Mouse (Mus musculus): ENCODE results near the gene Gtf2e1. TPM values are rescaled to one million over a fixed set of nuclear protein-coding genes. Genes with fewer than 3 reads are reported as not detected.

The Gtf2e1 gene
- total RNA-seq, 2 experiments from 2014 or later = 6.8 to 7.5 TPM

DNA sequence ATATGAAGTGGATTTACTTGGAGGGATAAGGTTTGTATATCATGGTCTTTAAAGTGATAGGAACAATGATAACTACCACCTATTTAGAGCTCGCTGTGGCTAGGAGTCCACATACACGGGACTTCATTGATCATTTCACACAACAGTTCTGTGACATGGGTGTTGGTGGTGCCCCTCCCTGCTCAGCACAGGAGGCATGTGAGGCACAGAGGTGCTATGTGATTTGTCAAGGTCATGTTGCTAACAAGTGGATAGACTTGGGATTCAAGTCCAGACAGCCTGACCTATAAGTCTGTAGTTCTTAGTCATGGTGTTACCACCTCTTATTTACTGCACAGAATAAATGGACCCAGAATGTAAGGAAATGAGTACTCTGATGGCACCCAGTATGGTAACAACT lies 11.4 kb upstream of the Gtf2e1 start:
- no peak for DNase-seq
- intact Hi-C loops (cut with DNase I) = no loop called here

DNA sequence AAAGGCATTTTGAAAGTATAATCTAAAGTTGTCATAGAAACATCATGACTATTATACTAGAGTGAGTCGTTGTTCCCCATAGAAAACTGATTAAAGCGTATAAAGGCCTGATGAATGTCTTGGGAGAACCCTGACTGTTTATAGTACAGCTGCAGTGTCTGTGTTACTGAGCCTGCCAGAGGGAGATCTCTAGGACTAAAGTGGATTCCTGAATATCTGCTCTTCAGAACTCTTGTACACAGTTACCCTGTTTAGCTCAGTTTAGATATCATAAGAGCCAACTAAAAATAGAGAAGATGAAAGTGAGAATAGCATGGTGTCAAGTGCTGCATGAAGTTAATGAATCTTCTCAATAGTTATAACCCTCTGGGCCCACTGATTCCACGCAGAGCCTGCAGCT lies 10.7 kb upstream of the Gtf2e1 start:
- DNase-seq = no peak
- intact Hi-C loops (cut with DNase I) = no loop called here

DNA sequence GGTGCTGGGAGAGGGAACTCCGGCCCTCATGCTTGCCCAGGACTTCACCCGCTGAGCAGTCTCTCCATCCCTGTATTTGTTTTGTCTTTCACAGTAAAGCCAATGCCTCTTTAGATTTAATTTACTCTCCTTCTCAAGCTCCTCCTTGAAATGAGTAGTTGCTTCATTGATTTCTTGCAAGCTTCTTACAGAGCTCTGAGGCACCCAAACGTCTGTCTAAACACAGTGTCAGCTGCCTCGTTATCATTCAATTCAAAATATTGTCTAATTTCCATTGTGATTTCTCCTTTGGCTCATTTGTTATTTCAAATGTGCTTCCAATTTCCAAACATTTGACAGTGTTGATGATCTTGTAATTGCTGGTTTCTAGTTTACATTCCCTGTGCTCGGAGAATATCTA lies 6.7 kb upstream of the Gtf2e1 start:
- intact Hi-C loops (cut with DNase I) = loop anchor here (10.0 kb wide), 1 partner anchor 398 kb away; no protein-coding TSS in a partner anchor

DNA sequence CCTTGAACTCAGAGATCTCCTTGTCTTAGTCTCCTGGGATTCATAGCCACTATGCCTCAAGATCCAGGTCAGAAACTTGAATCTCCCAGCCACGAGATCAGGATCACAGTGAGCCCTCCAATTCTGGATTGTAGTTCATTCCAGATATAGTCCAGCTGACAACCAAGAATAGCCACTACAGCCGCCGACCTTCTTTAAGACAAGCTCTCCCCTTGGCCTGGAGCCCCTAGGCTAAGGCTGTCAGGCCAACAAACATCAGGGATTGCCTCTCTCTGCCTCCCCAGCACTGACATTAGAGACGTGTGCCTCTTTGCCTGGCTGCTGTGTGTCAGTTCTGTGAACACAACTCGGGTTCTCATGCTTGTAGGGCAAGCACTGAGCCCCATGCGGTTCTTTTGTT lies 1.2 kb upstream of the Gtf2e1 start:
- intact Hi-C loops (cut with DNase I) = loop anchor here (5.0 to 10.0 kb wide), 2 partner anchors 112 to 404 kb away; partner anchors contain the start of gene Ndufb4
- no peak for DNase-seq

More for the DNA sequence above, 6.7 kb upstream of the Gtf2e1 start:
- no peak for DNase-seq

DNA sequence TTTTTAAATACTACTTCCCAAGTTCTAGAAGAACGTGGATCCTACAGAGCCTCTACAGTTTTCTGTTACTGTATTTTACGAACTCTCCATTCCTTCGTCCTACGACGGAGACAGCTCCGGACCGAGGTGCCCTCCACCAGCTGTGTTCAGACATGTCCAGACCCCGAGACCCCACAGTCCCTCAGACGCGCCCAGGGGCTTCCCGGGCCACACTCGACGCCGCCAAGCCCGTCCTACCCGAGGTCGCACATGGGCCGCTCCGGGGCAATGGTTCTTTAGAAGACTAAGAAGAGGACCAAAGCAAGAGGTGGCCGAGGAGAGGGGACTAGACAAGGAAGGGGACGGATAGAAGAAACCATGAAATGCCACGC lies 364 bp downstream of the Gtf2e1 start:
- no peak for DNase-seq
- intact Hi-C loops (cut with DNase I) = no loop called here

DNA sequence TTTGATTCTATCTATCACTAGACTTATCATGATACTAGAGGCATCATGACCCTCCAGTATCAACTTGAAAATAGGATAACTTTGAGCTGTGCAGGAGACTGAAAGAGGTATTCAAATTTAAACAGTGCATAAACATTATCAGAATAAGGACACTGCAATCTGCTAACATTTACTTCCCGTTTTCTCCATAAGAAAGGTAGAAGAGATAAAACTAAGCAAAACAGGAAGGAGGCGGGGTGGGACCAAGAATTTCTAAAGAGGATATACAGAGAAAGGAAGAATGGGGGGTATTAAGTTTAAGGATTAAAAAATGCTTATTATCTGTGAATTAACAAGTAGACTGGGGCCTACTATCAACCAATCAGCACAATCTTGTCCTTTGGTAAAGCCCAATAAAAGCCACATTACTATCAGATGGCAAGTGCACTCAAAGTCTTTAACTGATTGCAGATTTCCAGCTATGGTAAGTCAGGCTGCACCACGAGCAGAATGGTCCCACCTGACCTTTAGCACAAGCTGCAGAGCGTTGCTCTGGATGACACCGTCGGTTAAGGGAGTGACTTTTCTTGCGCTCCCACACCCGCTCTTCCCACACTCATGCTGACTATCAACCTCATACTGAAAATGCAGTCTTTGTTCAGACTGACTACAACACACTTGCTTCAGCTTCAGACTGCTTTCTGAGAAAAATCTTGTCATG lies 6.1 kb downstream of the Gtf2e1 start:
- intact Hi-C loops (cut with DNase I) = no loop called here
- DNase-seq = no peak

DNA sequence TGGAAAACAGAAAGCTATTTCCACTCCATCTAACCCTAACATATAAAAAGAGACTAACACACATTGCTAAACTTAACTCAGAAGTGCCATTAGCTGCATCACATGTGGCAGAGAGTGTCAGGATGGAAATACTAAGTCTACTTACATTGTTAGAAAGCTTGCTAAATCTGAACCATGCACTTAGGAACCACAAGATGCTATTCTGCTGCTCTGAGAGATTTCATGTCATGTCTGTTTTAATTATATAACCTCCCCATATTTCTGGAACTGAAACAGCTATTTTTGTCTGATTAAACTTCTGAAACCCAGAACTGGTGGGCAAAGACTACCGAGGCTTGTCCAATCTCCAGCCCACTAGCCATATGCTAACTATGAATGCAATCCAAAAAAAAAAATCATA lies 7.5 kb downstream of the Gtf2e1 start:
- intact Hi-C loops (cut with DNase I) = no loop called here
- no peak for DNase-seq

DNA sequence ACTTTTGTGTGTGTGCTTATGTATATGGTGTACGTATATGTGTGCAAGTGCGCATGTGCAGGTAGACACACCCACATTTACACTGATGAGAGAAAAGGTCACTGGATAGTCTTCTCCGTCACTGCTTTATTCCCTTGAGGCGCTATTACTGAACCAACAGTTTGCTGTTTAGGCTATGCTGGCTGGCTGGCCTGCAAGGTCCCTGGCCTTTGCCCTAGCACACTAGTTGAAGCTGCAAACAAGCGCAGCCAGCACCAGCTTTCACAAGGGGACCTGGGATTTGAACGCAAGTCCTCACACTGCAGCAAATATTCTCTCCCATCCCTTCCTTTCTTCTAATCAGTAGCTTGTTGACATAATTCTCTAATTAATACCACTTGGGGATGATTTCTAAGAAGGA lies 9.4 kb downstream of the Gtf2e1 start:
- intact Hi-C loops (cut with DNase I) = no loop called here
- no peak for DNase-seq

DNA sequence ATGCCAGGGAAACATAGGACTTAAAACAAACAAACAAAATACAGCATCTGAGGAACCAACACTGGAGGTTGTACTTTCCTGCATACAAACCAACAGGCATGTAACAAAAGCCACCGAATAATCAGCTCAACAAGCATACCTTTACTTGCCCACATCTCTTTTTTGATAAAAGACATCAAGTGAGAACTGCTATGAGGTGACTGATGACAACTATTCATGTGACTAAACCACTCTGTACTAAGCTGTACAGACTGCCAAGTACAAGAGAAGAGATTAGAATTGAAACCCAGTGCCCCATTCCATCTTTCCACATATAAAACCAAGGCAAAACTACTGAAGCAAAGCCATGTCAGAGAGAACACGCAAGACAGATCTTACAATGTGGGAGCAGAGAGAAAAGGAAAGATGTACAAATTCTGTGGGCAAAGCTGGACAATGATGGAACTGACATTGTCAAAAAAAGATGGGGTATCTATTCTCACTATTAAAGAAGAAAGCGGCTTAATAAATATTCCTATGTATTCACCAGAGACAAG lies 12.8 kb downstream of the Gtf2e1 start:
- intact Hi-C loops (cut with DNase I) = no loop called here
- DNase-seq = no peak

DNA sequence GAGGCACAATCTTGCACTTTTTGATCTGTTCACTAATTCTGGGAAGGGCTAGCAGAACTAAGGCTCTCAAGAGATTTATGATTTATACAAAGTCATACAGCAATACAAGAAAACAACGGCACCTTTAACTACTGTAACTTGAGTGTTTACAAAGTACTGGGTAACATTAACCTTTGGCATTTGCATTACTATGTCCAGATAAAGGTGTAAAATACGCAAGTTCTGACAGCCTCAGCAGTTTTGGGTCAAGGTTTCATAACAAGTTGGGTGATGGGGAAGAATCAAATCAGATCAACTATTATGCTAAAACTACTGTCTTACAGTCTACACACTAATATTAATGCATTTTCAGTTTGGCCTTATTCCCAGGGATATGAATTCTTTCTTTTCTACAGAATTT lies 14.5 kb downstream of the Gtf2e1 start:
- intact Hi-C loops (cut with DNase I) = no loop called here
- no peak for DNase-seq

DNA sequence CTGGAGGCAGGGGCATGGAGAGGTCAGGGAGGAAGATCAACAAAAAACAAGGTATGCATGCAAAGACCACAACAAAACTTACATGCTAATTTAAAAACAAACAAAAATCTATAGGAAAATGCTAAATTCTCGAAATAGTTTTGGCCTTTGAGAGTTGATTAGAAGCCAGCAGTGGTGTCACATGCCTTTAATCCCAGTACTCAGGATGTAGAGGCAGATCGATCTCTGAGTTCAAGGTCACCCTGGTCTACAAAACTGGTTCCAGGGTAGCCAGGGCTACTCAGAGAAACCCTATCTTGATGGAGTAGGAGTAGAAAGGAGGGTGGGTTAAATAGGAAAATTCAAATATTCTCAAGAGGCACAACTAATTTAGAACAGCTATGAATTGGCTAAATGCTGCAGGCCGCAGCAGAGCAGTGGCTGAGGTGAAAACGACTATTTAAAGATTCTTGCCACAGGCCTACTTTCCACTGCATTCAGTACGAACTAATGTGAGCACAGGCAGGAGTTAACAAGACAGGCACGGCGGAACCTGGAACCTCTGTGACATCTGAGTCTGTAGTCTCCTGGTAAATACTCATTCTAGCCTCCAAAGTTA lies 17.4 kb downstream of the Gtf2e1 start:
- intact Hi-C loops (cut with DNase I) = no loop called here
- DNase-seq = no peak

DNA sequence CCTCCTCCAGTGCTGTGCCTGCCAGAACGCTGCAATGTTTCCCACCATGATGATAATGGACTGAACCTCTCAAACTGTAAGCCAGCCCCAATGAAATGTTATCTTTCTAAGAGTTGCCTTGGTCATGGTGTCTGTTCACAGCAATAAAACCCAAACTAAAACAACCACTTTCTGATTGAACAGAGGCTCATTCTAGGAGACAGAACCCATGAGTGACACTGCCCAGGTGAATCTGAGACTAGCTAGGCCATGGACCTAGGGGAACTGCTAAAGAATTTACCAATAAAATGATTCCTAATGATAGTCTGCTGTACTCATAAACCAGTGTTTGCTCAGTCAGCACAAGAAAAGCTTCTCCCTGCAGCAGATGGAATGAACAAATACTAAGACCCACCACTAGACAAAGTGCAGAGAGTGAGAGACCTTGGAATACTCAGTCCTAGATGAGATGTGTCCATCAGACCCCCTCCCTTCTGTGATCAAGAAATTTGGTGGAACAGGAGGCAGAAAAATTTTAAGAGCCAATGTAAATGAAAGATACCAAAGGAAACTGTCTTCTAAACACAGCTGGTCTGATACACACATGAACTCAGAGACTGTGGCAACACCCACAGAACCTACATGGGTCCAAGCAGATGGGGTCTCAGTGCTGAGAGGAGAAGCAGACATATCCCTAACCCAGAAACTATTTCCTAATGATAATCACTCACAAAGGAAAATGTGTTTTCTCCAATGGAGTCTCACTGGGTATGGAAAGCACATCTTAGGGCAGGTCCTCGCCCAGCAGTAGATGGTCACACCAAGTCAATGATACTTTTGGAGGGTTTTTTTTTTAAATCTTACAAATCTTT lies 19.2 kb downstream of the Gtf2e1 start:
- DNase-seq = no peak
- intact Hi-C loops (cut with DNase I) = no loop called here

DNA sequence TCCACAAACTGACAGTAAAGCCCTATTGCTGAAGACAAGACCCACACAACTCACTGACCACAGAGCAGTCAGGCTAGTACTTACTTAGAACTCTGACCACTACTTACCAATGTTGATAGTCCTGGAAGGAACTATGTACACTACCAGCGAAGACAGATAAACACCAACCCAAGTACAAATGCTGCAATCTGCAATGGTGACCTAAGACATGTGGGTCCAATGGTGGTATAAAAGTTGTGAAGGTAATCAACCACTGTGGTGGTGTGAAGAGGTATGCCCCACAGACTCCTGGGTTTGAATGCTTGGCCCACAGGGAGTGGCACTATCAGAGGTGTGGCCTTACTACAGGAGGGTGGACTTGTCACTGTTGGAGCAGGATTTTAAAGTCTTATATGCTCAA lies 19.9 kb downstream of the Gtf2e1 start:
- DNase-seq = no peak
- intact Hi-C loops (cut with DNase I) = no loop called here

DNA sequence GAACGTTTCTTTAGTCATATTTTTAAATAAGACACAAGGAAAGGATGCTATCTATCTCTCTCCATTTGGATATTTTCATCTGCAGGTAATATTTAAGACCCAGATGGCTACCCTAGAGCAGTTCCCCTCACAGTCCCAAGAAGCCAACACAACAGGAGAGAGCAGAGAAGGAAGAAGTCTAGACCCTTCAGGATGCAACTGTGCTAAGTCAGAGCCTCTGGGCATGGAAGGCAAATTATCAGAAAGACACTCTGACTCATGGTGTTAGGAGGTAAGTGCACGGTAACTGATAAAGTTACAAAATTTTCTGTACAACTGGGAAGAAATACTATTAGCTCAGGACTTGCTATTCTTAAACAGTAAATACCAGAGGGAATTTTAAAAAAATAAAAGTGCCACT lies 20.9 kb downstream of the Gtf2e1 start:
- intact Hi-C loops (cut with DNase I) = no loop called here
- no peak for DNase-seq

DNA sequence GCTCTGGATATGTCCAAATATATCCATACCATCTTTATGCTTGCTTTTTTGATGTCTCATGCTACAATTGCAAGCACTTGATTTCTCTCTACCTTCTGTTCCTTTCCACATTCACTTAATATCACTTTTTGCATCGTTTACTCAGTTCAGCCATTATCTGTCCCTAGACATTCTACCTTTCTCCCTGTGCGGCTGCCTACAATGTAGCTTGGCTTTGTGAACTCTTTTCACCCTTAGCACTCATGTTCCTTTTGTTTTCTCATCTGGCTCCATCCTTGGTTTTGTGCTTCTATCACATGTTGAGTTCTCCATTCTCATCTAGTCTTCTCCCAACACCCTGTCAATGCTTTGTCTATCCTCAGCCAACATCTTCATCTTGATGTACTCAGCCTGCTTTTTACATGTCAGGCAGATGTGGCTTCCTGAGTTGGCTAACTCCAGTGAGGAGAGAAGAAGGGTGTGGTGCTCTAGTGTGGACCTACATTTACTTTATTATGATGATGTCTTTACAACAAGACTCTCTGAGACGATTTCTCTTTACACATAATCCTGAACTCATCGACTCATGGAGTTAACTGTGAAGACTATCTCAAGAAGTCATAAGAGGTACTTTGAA lies 21.9 kb downstream of the Gtf2e1 start:
- intact Hi-C loops (cut with DNase I) = no loop called here
- no peak for DNase-seq

DNA sequence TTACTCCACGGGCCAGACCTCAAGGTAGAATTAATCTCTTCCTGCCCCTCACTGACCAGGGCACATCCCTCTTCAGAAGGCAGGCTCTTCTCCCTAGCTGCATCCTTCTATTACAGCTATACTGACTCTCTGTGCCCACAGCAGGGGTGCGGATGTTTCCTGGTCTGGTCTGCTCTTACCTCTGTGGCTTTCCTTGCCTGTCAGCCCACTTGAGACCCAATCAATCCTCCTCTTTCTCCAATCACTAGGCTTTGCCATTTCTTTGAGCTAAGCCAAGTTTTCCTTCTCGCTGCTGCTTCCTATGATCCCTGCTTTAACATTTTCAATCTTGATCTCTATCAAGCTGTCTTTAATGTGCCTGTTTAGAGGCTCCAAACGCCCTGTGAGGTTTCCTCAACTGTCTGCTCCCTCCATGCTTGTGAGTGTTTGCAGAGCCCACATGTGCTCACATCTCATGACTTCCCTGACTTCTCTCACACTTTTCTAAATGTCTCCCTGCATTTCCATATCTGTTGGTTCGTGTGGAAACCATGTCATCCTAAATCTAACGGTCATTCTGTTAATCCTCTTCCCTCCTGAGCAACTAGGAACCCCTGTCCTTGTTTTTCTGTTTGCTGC lies 23.1 kb downstream of the Gtf2e1 start:
- no peak for DNase-seq
- intact Hi-C loops (cut with DNase I) = no loop called here

DNA sequence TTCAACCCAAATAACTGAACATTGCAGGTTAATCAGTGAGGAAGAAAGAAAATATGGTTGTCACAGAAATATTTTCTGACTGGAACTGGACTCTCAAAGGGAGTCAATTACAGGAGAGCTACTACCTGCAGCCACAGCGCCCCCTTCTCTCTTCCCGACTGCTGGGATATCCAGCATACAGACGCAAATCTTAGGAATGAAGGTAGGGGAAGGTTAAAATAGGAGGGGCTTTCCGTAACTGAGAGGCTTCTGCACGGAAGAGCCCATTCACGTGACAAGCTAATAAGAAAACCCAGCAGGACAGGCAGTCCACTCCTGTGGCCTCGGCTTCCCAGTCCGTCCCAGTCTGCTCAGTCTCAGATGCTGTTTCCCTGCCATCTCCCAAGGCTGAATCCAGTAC lies 24.9 kb downstream of the Gtf2e1 start:
- DNase-seq = no peak
- intact Hi-C loops (cut with DNase I) = no loop called here

DNA sequence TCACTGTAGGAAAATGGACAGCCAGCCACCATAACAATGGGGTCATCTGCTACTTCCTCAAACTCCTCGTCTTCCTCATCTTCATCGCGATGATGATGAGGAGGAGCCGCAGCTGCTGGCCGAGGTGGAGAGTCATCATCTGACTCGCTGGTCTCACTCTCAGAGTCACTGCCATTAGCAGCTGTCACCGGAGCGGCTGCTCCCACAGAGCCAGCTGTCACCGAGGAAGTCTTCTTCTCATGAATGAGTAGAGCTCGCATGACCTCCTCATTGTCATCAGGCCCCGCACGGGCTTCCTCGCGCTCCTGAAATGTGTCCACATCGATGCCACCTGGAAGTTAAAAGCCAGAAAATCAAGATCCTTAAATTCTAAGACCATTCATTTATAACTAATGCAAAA lies 28.1 kb downstream of the Gtf2e1 start:
- DNase-seq = no peak
- intact Hi-C loops (cut with DNase I) = no loop called here

DNA sequence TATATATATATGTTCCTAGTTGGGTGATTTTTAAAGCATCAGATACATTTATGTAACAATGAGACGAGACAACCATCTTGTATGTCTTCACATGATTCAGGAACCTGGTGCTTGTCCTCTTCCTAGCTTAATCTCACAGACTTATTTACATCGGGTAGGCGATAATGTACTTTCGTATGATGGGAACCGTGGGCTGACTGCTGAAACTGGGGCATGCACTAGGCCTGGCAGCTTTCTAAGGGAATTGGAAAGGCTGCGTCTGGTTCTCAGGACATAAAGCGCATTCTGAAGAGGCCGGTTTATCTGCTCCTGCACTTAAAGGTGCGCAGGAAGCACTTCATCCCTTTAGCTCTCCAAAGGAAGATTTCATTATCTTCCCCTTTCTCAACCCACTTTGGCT lies 32.8 kb downstream of the Gtf2e1 start:
- intact Hi-C loops (cut with DNase I) = no loop called here
- DNase-seq = no peak

DNA sequence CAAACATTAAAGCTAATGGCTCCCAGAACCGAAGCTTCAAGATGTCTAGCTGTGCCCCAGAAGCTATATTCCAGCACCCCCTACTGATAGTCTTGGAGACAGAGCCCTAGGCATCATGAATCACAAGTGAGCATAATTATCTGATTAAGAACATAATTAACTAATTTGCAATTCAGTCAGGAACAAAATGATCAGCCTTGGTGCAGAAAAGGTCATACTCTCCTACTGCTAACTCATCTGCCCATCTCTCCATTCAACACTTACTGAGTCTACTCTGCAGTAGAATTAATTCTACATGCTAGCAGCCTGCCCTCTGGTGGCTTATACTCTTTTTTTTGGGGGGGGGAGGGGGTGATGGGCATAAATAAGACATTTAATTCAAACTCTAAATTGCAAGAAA lies 35.1 kb downstream of the Gtf2e1 start:
- intact Hi-C loops (cut with DNase I) = no loop called here
- no peak for DNase-seq

DNA sequence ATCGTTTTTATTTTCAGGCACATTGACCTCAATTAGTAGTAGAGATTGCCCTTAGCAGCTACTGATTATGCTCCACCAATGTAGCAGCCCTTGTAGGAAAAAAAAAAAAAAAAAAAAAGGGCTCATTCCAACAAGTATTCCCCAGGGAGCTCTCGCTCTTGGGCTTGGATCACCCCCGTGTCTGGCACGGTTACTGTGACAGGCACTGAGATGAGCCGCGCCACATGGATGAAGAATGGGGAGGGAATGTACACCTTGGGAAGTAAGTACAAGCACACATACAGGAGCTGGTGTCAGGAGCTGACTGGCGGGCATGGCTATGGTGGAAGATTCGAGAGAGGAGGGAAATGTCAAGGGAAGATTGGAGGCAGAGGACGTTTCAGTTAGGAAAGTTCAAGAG lies 41.0 kb downstream of the Gtf2e1 start:
- intact Hi-C loops (cut with DNase I) = no loop called here
- DNase-seq = no peak
